Mouse (Mus musculus) olfactory bulb, adult 2 months (tissue): ENCODE results near the gene Tnk2.

Source experiments
- CTCF ChIP-seq: fragments of 200-500 bp; IDR thresholded peaks from 2 replicates; pipeline ENCODE4 v1.5.1; 2012; ENCODE audit warnings: low read depth, mild to moderate bottlenecking, low read length, moderate library complexity; ENCODE audit not compliant: insufficient read depth
- POLR2A ChIP-seq: fragments of 200-500 bp; IDR thresholded peaks from 2 replicates; pipeline ENCODE4 v1.6.1; 2012; ENCODE audit warnings: mild to moderate bottlenecking, low read depth, low read length, moderate library complexity; ENCODE audit not compliant: insufficient read depth

GRCm38 (mm10) chr16:32677040-32677700, 33.5 kb downstream of the Tnk2 start:
- TF ChIP-seq POLR2A (no peak), CTCF (no peak)
